Mouse (Mus musculus): ENCODE results near the gene Csn2. TPM values are rescaled to one million over a fixed set of nuclear protein-coding genes. Genes with fewer than 3 reads are reported as not detected.

Gene Csn2
- not detected for polyA plus RNA-seq (2017; shearing (Covaris generic))

DNA sequence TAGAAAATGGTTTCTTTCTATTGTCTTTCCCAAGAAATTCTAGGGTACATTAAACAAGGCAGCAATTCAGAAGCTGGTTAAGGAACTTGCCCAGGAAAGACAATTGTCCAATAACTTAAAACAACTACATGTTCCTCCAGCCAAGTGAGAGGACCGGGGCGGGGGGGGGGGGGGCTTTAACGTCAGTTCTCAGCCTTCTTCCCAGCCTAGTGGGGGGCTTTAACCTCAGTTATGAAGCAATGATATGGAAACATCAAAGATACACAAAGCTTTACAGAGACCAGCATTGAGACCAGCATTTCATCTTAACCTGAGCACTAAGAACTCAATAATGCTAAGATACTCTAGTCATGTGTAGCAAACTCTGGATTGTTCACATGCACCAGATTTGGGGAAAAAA is at the start of gene Csn2:
Gene Csn2 (minus strand): TSS at position 101 of the 400 bp plus-strand sequence.

DNA sequence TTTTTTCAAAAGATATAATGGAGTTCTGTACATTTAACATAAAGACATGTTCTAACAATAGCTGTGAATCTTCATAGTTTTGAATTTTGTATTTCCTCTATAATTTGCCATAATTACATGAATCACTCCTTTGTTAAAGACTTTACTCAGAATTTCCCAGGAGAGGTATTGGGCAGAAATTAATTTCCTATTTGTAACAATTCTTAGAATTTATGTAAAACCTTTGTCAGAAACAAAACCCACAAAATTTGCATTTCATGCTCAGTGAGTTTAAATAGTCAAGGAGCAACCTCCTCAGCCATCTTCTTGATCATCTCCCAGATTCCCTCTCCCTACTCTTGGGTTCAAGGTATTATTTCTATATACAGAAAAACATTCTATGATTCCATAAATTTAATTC is 33.5 kb downstream of the Csn2 start, which contains the start of gene Csn1s1:
Gene Csn1s1 (plus strand): TSS at position 301 of the 400 bp plus-strand sequence.

Other genes with a start within 250 kb of the Csn2 start
- not detected for gene Ugt2a2, start 217.4 kb downstream of the Csn2 start, polyA plus RNA-seq (2017; shearing (Covaris generic))
- not detected for gene Gm43638, start 212.8 kb downstream of the Csn2 start, polyA plus RNA-seq (2017; shearing (Covaris generic))
- not detected for gene Ugt2a1, start 208.8 kb downstream of the Csn2 start, polyA plus RNA-seq (2017; shearing (Covaris generic))
- not detected for gene Sult1b1, start 161.4 kb downstream of the Csn2 start, polyA plus RNA-seq (2017; shearing (Covaris generic))
- gene Sult1d1, start 130.6 kb downstream of the Csn2 start, polyA plus RNA-seq (2017; shearing (Covaris generic)), result 0.12 TPM
- gene Sult1e1, start 108.0 kb downstream of the Csn2 start, polyA plus RNA-seq (2017; shearing (Covaris generic)), result not detected
- not detected for gene Csn1s1, start 33.4 kb downstream of the Csn2 start, polyA plus RNA-seq (2017; shearing (Covaris generic))
- gene Csn1s2a, start 74.9 kb upstream of the Csn2 start, polyA plus RNA-seq (2017; shearing (Covaris generic)), result not detected
- 0.08 TPM for gene Csn1s2b, start 108.5 kb upstream of the Csn2 start, polyA plus RNA-seq (2017; shearing (Covaris generic))
- not detected for gene Prr27, start 126.1 kb upstream of the Csn2 start, polyA plus RNA-seq (2017; shearing (Covaris generic))
- gene Odam, start 185.4 kb upstream of the Csn2 start, polyA plus RNA-seq (2017; shearing (Covaris generic)), result not detected
- gene Csn3, start 225.9 kb upstream of the Csn2 start, polyA plus RNA-seq (2017; shearing (Covaris generic)), result not detected